Mouse (Mus musculus) hindlimb bud, embryonic 11.5 days (tissue): ENCODE data around the gene Gm14214.

Experiments used
- DNase-seq: peaks from one replicate; pipeline ENCODE4 v3.0.0-alpha.2; 2012; ENCODE audit warnings: low read depth, low spot score; ENCODE audit errors: extremely low spot score

Gene Gm14214

GRCm38 (mm10) chr2:154732503-154733141 is 37.2 kb downstream of the Gm14214 start:
- DNase-seq, result no peak

GRCm38 (mm10) chr2:154731916-154732315 is 37.9 kb downstream of the Gm14214 start:
- no peak for DNase-seq

- no peak for DNase-seq
Measured at GRCm38 (mm10) chr2:154730841-154731240, 39.0 kb downstream of the Gm14214 start.

GRCm38 (mm10) chr2:154729737-154730136 is 40.1 kb downstream of the Gm14214 start:
- no peak for DNase-seq

GRCm38 (mm10) chr2:154723473-154723872 is 46.4 kb downstream of the Gm14214 start:
- DNase-seq, result no peak

GRCm38 (mm10) chr2:154720315-154720714 is 49.5 kb downstream of the Gm14214 start:
- DNase-seq, result no peak
